In the genomic region with DNA sequence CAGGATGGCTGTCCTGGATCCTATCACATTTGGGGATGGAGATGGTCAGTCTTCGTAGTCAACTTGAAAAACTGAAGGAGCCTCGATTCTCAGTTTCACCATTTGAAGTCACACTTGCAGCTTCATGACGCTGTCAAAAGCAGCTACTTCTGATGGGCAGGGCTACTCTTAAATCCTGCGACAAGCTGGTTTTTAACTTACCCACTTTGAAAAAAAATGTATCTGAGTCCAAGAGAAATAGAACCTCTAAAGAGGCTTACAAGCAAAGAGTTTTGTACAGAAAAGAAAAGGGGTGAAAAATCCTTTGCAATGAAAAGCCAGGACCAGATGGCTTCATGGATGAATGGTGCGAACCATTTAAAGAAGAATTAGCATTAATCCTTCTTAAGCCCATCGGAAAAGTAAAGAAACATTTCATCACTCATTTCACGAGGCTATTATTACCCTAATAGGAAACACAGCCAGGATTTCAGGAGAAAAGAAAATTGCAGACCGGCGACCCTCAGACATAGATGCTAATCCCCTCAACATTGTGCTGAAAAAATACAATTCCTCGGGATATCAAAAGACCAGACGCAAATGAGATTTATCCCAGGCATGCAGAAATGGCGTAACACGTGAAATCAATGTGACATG, we compare ENCODE assay signal across 18 mouse cellular contexts.
DNase-seq lines count a peak whose midpoint lies in the region; ATAC-seq and TF ChIP-seq lines count a peak whose summit lies in the region.
"Had no signal": no experiment of that assay in that cellular context is flagged by ENCODE, and none has a peak within 500 bp of the region (broad histone marks: within the 10 kb centered on the region; RNA-seq: fewer than 3 reads in every experiment).

No protein-coding gene starts in this region.

- 17% methylated on average over 13 of the region's 13 CpGs for WGBS in forebrain, embryonic 11.5 days
- WGBS in forebrain, embryonic 10.5 days: 32% methylated on average over 13 of the region's 13 CpGs
- 75% methylated on average over 13 of the region's 13 CpGs for WGBS in intestine, embryonic 14.5 days
- 77% methylated on average over 13 of the region's 13 CpGs for WGBS in intestine, postnatal 0 days
- 70% methylated on average over 13 of the region's 13 CpGs for WGBS in hindbrain, embryonic 11.5 days

- no peak for TF ChIP-seq CTCF in intestine, postnatal 0 days (IDR thresholded peaks at IDR 0.05; ENCODE audit: low read depth)

- no peaks in the 10 kb centered on the region for H3K36me3 ChIP-seq in forebrain, embryonic 11.5 days (ENCODE audit: control insufficient read depth, insufficient read depth, low read length)
- H3K36me3 ChIP-seq in forebrain, embryonic 10.5 days (replicated peaks): no peaks in the 10 kb centered on the region
- H3K36me3 ChIP-seq in intestine, embryonic 14.5 days (ENCODE audit: control insufficient read depth, insufficient read depth, low read length): no peaks in the 10 kb centered on the region
- H3K36me3 ChIP-seq in intestine, postnatal 0 days (ENCODE audit: control insufficient read depth, insufficient read depth): no peaks in the 10 kb centered on the region
- no peaks in the 10 kb centered on the region for H3K36me3 ChIP-seq in hindbrain, embryonic 11.5 days (ENCODE audit: control insufficient read depth, insufficient read depth, low read length)
- H3K36me3 ChIP-seq: embryonic facial prominence, embryonic 15.5 days; heart, embryonic 12.5 days; hindbrain, embryonic 10.5 days; hindbrain, embryonic 15.5 days had no signal

- H3K9ac ChIP-seq in forebrain, embryonic 11.5 days (ENCODE audit: low read length): no peak overlapping the region
- no peak overlapping the region for H3K9ac ChIP-seq in intestine, embryonic 14.5 days (ENCODE audit: low read length)
- no peak overlapping the region for H3K9ac ChIP-seq in intestine, postnatal 0 days (ENCODE audit: low read depth, low read length)
- H3K9ac ChIP-seq in hindbrain, embryonic 11.5 days (ENCODE audit: low read depth, low read length): no peak overlapping the region
- H3K9ac ChIP-seq: embryonic facial prominence, embryonic 15.5 days; heart, embryonic 12.5 days; hindbrain, embryonic 15.5 days had no signal

- no peaks in the 10 kb centered on the region; the same call in 1 of the 2 replicates for H3K9me3 ChIP-seq in forebrain, embryonic 11.5 days (ENCODE audit: control insufficient read depth, low read length)
- H3K9me3 ChIP-seq in forebrain, embryonic 10.5 days: peaks cover 10% of the 10 kb centered on the region; the same call in 1 of the 2 replicates
- no peaks in the 10 kb centered on the region for H3K9me3 ChIP-seq in intestine, embryonic 14.5 days (ENCODE audit: control insufficient read depth, low read length)
- H3K9me3 ChIP-seq in intestine, postnatal 0 days (ENCODE audit: control insufficient read depth): no peaks in the 10 kb centered on the region
- no peaks in the 10 kb centered on the region for H3K9me3 ChIP-seq in hindbrain, embryonic 11.5 days (ENCODE audit: control insufficient read depth, low read length)
- H3K9me3 ChIP-seq: embryonic facial prominence, embryonic 15.5 days; heart, embryonic 12.5 days; hindbrain, embryonic 10.5 days; hindbrain, embryonic 15.5 days had no signal

- ATAC-seq in forebrain, embryonic 11.5 days (replicated peaks; ENCODE audit: low FRiP score): peak; percentile 42; the same call in 1 of the 2 replicates
- ATAC-seq in intestine, embryonic 14.5 days (replicated peaks; ENCODE audit: low FRiP score, low TSS enrichment, low read depth): no peak
- ATAC-seq in intestine, postnatal 0 days: no peak
- ATAC-seq in hindbrain, embryonic 11.5 days (ENCODE audit: low FRiP score): no peak

- no peak for DNase-seq in forebrain, embryonic 11.5 days (ENCODE audit: low spot score)
- DNase-seq in forebrain, embryonic 10.5 days (ENCODE audit: extremely low spot score, low spot score): no peak
- peak; percentile 35 for DNase-seq in intestine, embryonic 14.5 days (ENCODE audit: low spot score)
- DNase-seq in retina, postnatal 1 day: peak; percentile 59
- DNase-seq in retina, embryonic 14.5 days (ENCODE audit: low spot score): no peak
- no peak for DNase-seq in hindbrain, embryonic 11.5 days (ENCODE audit: low spot score)
- DNase-seq: adrenal gland, postnatal 10 days; cerebellum, adult 18-20 months; cerebellum, adult 9-11 months; cerebellum, postnatal 36 days; gastrocnemius, adult 2 months; gastrocnemius, postnatal 25 days had no signal

- no peak overlapping the region for H3K27ac ChIP-seq in forebrain, embryonic 11.5 days (ENCODE audit: low read depth, low read length)
- no peak overlapping the region for H3K27ac ChIP-seq in forebrain, embryonic 10.5 days
- H3K27ac ChIP-seq in intestine, embryonic 14.5 days (ENCODE audit: low read depth): no peak overlapping the region
- H3K27ac ChIP-seq in intestine, postnatal 0 days (ENCODE audit: low read depth, low read length): no peak overlapping the region
- no peak overlapping the region for H3K27ac ChIP-seq in hindbrain, embryonic 11.5 days (ENCODE audit: low read depth, low read length)
- H3K27ac ChIP-seq: embryonic facial prominence, embryonic 15.5 days; gastrocnemius, adult 2 months; hindbrain, embryonic 10.5 days; hindbrain, embryonic 15.5 days had no signal

- H3K4me3 ChIP-seq in forebrain, embryonic 11.5 days (ENCODE audit: low read depth, low read length): no peak overlapping the region
- no peak overlapping the region for H3K4me3 ChIP-seq in forebrain, embryonic 10.5 days
- H3K4me3 ChIP-seq in intestine, embryonic 14.5 days (ENCODE audit: low read depth, low read length): no peak overlapping the region
- no peak overlapping the region for H3K4me3 ChIP-seq in intestine, postnatal 0 days (ENCODE audit: low read depth, low read length)
- no peak overlapping the region for H3K4me3 ChIP-seq in hindbrain, embryonic 11.5 days (ENCODE audit: low read depth, low read length)
- H3K4me3 ChIP-seq: embryonic facial prominence, embryonic 15.5 days; erythroblast, embryonic 14.5 days; gastrocnemius, adult 2 months; heart, embryonic 12.5 days; hindbrain, embryonic 10.5 days; hindbrain, embryonic 15.5 days had no signal

- peaks cover 29% of the 10 kb centered on the region for H3K27me3 ChIP-seq in forebrain, embryonic 11.5 days (ENCODE audit: control insufficient read depth, insufficient read depth, low read length)
- peaks cover 90% of the 10 kb centered on the region for H3K27me3 ChIP-seq in forebrain, embryonic 10.5 days (ENCODE audit: poor library complexity, severe bottlenecking)
- H3K27me3 ChIP-seq in intestine, embryonic 14.5 days (replicated peaks; ENCODE audit: control insufficient read depth, insufficient read depth, low read length): no peaks in the 10 kb centered on the region
- no peaks in the 10 kb centered on the region for H3K27me3 ChIP-seq in intestine, postnatal 0 days (replicated peaks; ENCODE audit: control insufficient read depth, insufficient read depth, low read length)
- no peaks in the 10 kb centered on the region for H3K27me3 ChIP-seq in hindbrain, embryonic 11.5 days (ENCODE audit: control insufficient read depth, insufficient read depth, low read length)
- H3K27me3 ChIP-seq: embryonic facial prominence, embryonic 15.5 days; heart, embryonic 12.5 days; hindbrain, embryonic 15.5 days had no signal

- no peaks in the 10 kb centered on the region; the same call in 1 of the 2 replicates for H3K4me1 ChIP-seq in forebrain, embryonic 11.5 days (replicated peaks; ENCODE audit: control insufficient read depth, insufficient read depth, low read length)
- peaks cover 20% of the 10 kb centered on the region for H3K4me1 ChIP-seq in forebrain, embryonic 10.5 days
- no peaks in the 10 kb centered on the region for H3K4me1 ChIP-seq in intestine, embryonic 14.5 days (replicated peaks; ENCODE audit: control insufficient read depth, insufficient read depth, low read length)
- H3K4me1 ChIP-seq in intestine, postnatal 0 days (replicated peaks; ENCODE audit: control insufficient read depth, insufficient read depth, low read length): no peaks in the 10 kb centered on the region
- H3K4me1 ChIP-seq in hindbrain, embryonic 11.5 days (replicated peaks; ENCODE audit: control insufficient read depth, insufficient read depth, low read length): no peaks in the 10 kb centered on the region
- H3K4me1 ChIP-seq: heart, embryonic 12.5 days; hindbrain, embryonic 15.5 days had no signal

- no peak overlapping the region for H3K4me2 ChIP-seq in forebrain, embryonic 11.5 days (ENCODE audit: low read depth, low read length, severe bottlenecking)
- no peak overlapping the region for H3K4me2 ChIP-seq in intestine, embryonic 14.5 days (ENCODE audit: low read length)
- no peak overlapping the region for H3K4me2 ChIP-seq in intestine, postnatal 0 days (replicated peaks; ENCODE audit: low read depth)
- H3K4me2 ChIP-seq in hindbrain, embryonic 11.5 days (replicated peaks; ENCODE audit: low read depth, low read length): no peak overlapping the region
- H3K4me2 ChIP-seq: embryonic facial prominence, embryonic 15.5 days; heart, embryonic 12.5 days; hindbrain, embryonic 15.5 days had no signal

Comparison
In these comparisons a context has a peak if more than half of its experiments do, and no peak if none do; other contexts are left out.
1. DNase-seq: peak in intestine, embryonic 14.5 days (single experiment) and retina, postnatal 1 day (single experiment); none in forebrain, embryonic 11.5 days (single experiment), forebrain, embryonic 10.5 days (single experiment), retina, embryonic 14.5 days (single experiment) and hindbrain, embryonic 11.5 days (single experiment).